Mouse (Mus musculus) heart, embryonic 14.5 days (tissue): Measurements from ENCODE around the gene Kmt2c. TPM values are rescaled to one million over a fixed set of nuclear protein-coding genes. Genes with fewer than 3 reads are reported as not detected.
A peak's percentile ranks its signal among the peaks of the same experiment; 100 is the strongest.

Experiments
- ATAC-seq: fragments of 200-750 bp; cut with Nextera tagmentation; 2 replicates; pipeline ENCODE4 v1.8.0; 2017; ENCODE audit warnings: low read depth, moderate TSS enrichment; ENCODE audit not compliant: insufficient number of reproducible peaks, insufficient read depth, low FRiP score
- H3K27ac ChIP-seq, 2 experiments: fragments of 200-500 bp in 1 of 2; fragments of 300-500 bp in 1 of 2; sonication (generic) in 1 of 2; replicated peaks in 1 of 2; 2 replicates each; pipeline ENCODE4 v1.5.1; 2012 to 2014; ENCODE audit warnings: low read depth in 2 of 2, low read length in 2 of 2, control low read depth in 1 of 2, mild to moderate bottlenecking in 1 of 2, mixed read lengths in 1 of 2; ENCODE audit not compliant: control insufficient read depth in 1 of 2, insufficient read depth in 1 of 2
- H3K27me3 ChIP-seq: fragments of 300-500 bp; sonication (generic); 2 replicates; pipeline ENCODE4 v1.6.1; 2014; ENCODE audit warnings: mild to moderate bottlenecking, low read length, control low read depth; ENCODE audit not compliant: control insufficient read depth, insufficient read depth
- H3K36me3 ChIP-seq: fragments of 300-500 bp; sonication (generic); 2 replicates; pipeline ENCODE4 v1.6.1; 2014; ENCODE audit warnings: mild to moderate bottlenecking, control low read depth, low read length, mixed read lengths; ENCODE audit not compliant: control insufficient read depth, insufficient read depth
- H3K4me1 ChIP-seq, 2 experiments: fragments of 200-500 bp in 1 of 2; fragments of 300-500 bp in 1 of 2; sonication (generic) in 1 of 2; 2 replicates each; pipeline ENCODE4 v1.6.1; 2012 to 2014; ENCODE audit warnings: low read length in 2 of 2, control low read depth in 1 of 2, mixed read lengths in 1 of 2; ENCODE audit not compliant: control insufficient read depth in 2 of 2, insufficient read depth in 2 of 2
- H3K4me2 ChIP-seq: fragments of 300-500 bp; sonication (generic); 2 replicates; pipeline ENCODE4 v1.6.1; 2014; ENCODE audit warnings: mild to moderate bottlenecking, low read length
- H3K4me3 ChIP-seq, 2 experiments: fragments of 200-500 bp in 1 of 2; fragments of 300-500 bp in 1 of 2; sonication (generic) in 1 of 2; 2 replicates each; pipeline ENCODE4 v1.5.1; 2012 to 2014; ENCODE audit warnings: low read length in 2 of 2, mild to moderate bottlenecking in 2 of 2, control low read depth in 1 of 2, low read depth in 1 of 2, moderate library complexity in 1 of 2; ENCODE audit not compliant: control insufficient read depth in 1 of 2, insufficient read depth in 1 of 2
- H3K9ac ChIP-seq: fragments of 300-500 bp; sonication (generic); 2 replicates; pipeline ENCODE4 v1.6.1; 2014; ENCODE audit warnings: mild to moderate bottlenecking, low read length
- H3K9me3 ChIP-seq: fragments of 300-500 bp; sonication (generic); 2 replicates; pipeline ENCODE4 v1.6.1; 2016; ENCODE audit warnings: low read length, control low read depth; ENCODE audit not compliant: control insufficient read depth
- WGBS: fragments of 180-500 bp; shearing (Covaris S2); extraction: QIAGEN DNeasy Blood & Tissue Kit; methylation state at CpG from one replicate; pipeline ENCODE4 v1.1.7; 2014; 5-methylcytosine and 5-hydroxymethylcytosine counted together
- polyA plus RNA-seq: library from polyadenylated mRNA; unstranded; fragments of >200 nt; fragmentation: Nextera tagmentation; extraction: Ambion mirVana; gene quantifications from 2 replicates; pipeline ENCODE4 v1.2.1, GENCODE M21; 2014

Kmt2c gene
- polyA plus RNA-seq, 1 experiment from 2014 or later, result 14.0 TPM

DNA sequence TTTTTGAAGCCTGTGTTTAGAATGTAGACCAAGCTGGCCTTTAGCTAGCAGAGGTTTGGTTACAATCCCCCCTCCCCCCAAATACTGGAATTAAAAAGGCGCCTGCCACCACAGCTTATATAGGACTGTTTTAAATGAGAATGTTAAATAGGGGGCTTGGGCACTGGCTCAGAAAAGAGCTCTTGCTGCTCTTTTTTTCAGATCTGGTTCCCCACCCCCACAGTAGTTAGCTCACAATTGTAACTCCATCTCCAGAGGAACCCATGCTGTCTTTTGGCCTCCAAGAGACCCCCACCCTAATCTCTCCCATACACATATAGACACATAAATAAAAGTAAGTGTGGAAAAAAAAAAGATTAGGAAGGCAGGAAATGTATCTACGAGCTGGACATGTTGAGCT lies 37.9 kb upstream of the Kmt2c start:
- 60% methylated on average over 2 of the region's 2 CpGs for WGBS
- H3K36me3 ChIP-seq, result no peaks in the 10 kb centered on the region
- no peak overlapping the region for H3K4me3 ChIP-seq

GRCm38 (mm10) chr5:25535566-25535965 lies 37.0 kb upstream of the Kmt2c start:
- Histone ChIP-seq H3K27ac (no peak overlapping the region), H3K27me3 (no peaks in the 10 kb centered on the region), H3K9me3 (peaks cover 11% of the 10 kb centered on the region; the same call in 1 of the 2 replicates), H3K4me1 (peaks cover 4 to 8% of the 10 kb centered on the region in 2 experiments; a peak in 2 of 4 replicates), H3K4me3 (no peak overlapping the region), H3K4me2 (no peak overlapping the region), H3K36me3 (no peaks in the 10 kb centered on the region), H3K9ac (no peak overlapping the region)
- no peak for ATAC-seq
- 89% methylated on average over 2 of the region's 2 CpGs for WGBS

More for the DNA sequence above, 37.9 kb upstream of the Kmt2c start:
- no peak overlapping the region for H3K4me2 ChIP-seq
- H3K27me3 ChIP-seq, result no peaks in the 10 kb centered on the region
- no peak overlapping the region for H3K9ac ChIP-seq
- peaks cover 4 to 8% of the 10 kb centered on the region in 2 experiments; a peak in 2 of 4 replicates for H3K4me1 ChIP-seq
- ATAC-seq, result no peak
- no peak overlapping the region for H3K27ac ChIP-seq
- peaks cover 11% of the 10 kb centered on the region; the same call in 1 of the 2 replicates for H3K9me3 ChIP-seq

DNA sequence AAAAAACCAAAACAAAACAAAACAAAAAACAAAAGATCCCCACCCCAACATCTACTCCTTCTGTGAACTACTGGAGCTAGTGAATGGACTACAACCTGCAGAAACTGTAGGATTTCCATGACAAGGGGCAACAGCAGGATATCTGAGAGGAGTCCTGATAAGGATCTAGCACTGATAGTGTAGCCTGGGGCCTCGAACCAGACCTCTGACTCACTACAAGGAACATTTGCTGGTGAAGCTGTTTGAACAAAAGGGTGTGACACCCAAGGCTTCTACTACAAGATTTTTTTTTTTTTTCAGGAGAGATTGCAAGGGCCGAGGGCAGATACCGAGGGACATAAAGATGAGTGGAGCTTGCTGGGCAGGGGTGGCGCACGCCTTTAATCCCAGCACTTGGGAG lies 34.7 kb upstream of the Kmt2c start:
- Histone ChIP-seq H3K9me3 (peaks cover 9% of the 10 kb centered on the region; the same call in 1 of the 2 replicates), H3K9ac (no peak overlapping the region), H3K4me3 (no peak overlapping the region), H3K36me3 (no peaks in the 10 kb centered on the region), H3K4me2 (no peak overlapping the region), H3K27me3 (no peaks in the 10 kb centered on the region), H3K4me1 (peaks cover 7 to 8% of the 10 kb centered on the region in 2 experiments; a peak in 2 of 4 replicates), H3K27ac (no peak overlapping the region)
- WGBS, result 68% methylated on average over 5 of the region's 5 CpGs
- no peak for ATAC-seq

- no peak overlapping the region for H3K27ac ChIP-seq
- no peaks in the 10 kb centered on the region for H3K27me3 ChIP-seq
- no peaks in the 10 kb centered on the region for H3K36me3 ChIP-seq
- no peak overlapping the region for H3K9ac ChIP-seq
- peaks cover under 1% of the 10 kb centered on the region; the same call in 1 of the 2 replicates for H3K9me3 ChIP-seq
- no peak for ATAC-seq
- no peak overlapping the region for H3K4me3 ChIP-seq
- peaks cover 7 to 9% of the 10 kb centered on the region in 2 experiments; a peak in 2 of 4 replicates for H3K4me1 ChIP-seq
- 39% methylated on average over 18 of the region's 18 CpGs for WGBS
- no peak overlapping the region for H3K4me2 ChIP-seq
These were observed 33.9 kb upstream of the Kmt2c start for GRCm38 (mm10) chr5:25532256-25533147.

DNA sequence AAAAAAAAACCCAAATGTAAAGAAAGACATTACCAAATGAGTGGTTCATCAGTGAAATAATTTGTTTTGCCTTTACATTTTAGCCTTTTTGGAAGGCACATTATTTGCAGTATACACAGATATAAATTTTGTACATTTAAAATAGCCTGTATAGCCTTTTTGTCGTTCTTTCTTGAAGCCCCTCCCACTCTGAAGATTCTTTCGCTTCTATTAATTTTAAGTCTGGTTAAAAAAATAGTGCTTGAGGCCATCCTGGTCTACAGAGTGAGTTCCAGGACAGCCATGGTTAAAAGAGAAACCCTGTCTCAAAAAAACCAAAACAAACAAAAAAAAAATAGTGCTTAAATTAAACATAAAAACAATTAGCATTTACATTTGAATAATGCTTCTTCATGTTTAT lies 32.0 kb upstream of the Kmt2c start:
- ATAC-seq, result no peak
- H3K27ac ChIP-seq, result peak overlapping the region in 1 of 2 experiments; percentile 98; a peak in 2 of 4 replicates
- H3K4me2 ChIP-seq, result peak overlapping the region; percentile 71
- WGBS, result 29% methylated on average over 2 of the region's 2 CpGs
- no peaks in the 10 kb centered on the region for H3K36me3 ChIP-seq
- H3K4me1 ChIP-seq, result peaks cover 12 to 14% of the 10 kb centered on the region in 2 experiments
- peak overlapping the region in 1 of 2 experiments; percentile 60; a peak in 3 of 4 replicates for H3K4me3 ChIP-seq
- no peaks in the 10 kb centered on the region for H3K9me3 ChIP-seq
- H3K27me3 ChIP-seq, result no peaks in the 10 kb centered on the region
- peak overlapping the region; percentile 86 for H3K9ac ChIP-seq

GRCm38 (mm10) chr5:25529529-25530421 lies 31.2 kb upstream of the Kmt2c start:
- ATAC-seq, result peak; percentile 100
- Histone ChIP-seq H3K9me3 (no peaks in the 10 kb centered on the region), H3K4me2 (peak overlapping the region; percentile 71), H3K4me1 (peaks cover 12 to 14% of the 10 kb centered on the region in 2 experiments), H3K36me3 (no peaks in the 10 kb centered on the region), H3K27me3 (no peaks in the 10 kb centered on the region), H3K9ac (peak overlapping the region; percentile 86), H3K27ac (peak overlapping the region; percentile 97 to 98), H3K4me3 (peak overlapping the region; percentile 60 to 76)
- WGBS, result under 1% methylated on average over 75 of the region's 87 CpGs

- WGBS, result 7% methylated on average over 22 of the region's 22 CpGs
- peak overlapping the region; percentile 80 to 82 for H3K27ac ChIP-seq
- H3K4me1 ChIP-seq, result peaks cover 12 to 14% of the 10 kb centered on the region in 2 experiments
- H3K4me3 ChIP-seq, result peak overlapping the region; percentile 60 to 65
- H3K4me2 ChIP-seq, result peak overlapping the region; percentile 68
- H3K27me3 ChIP-seq, result no peaks in the 10 kb centered on the region
- peak; percentile 8; the same call in 1 of the 2 replicates for ATAC-seq
- no peaks in the 10 kb centered on the region for H3K9me3 ChIP-seq
- H3K36me3 ChIP-seq, result no peaks in the 10 kb centered on the region
- H3K9ac ChIP-seq, result peak overlapping the region; percentile 75
These were observed 30.4 kb upstream of the Kmt2c start for GRCm38 (mm10) chr5:25528851-25529528.
